Mouse (Mus musculus) midbrain, embryonic 13.5 days (tissue): ENCODE results near the gene Krt19. TPM values are rescaled to one million over a fixed set of nuclear protein-coding genes. Genes with fewer than 3 reads are reported as not detected.

Experiments used
- ATAC-seq: fragments of 200-750 bp; cut with Nextera tagmentation; 2 replicates; pipeline ENCODE4 v1.8.0; 2017; ENCODE audit warnings: mild to moderate bottlenecking, moderate TSS enrichment, moderate library complexity
- H3K27ac ChIP-seq: fragments of 300-500 bp; sonication (generic); 2 replicates; pipeline ENCODE4 v1.5.1; 2015; ENCODE audit warnings: inconsistent platforms, mild to moderate bottlenecking, moderate library complexity
- H3K27me3 ChIP-seq: fragments of 300-500 bp; sonication (generic); 2 replicates; pipeline ENCODE4 v1.6.1; 2015; ENCODE audit warnings: mild to moderate bottlenecking, inconsistent platforms
- H3K36me3 ChIP-seq: fragments of 300-500 bp; sonication (generic); 2 replicates; pipeline ENCODE4 v1.6.1; 2015; ENCODE audit warnings: mild to moderate bottlenecking, inconsistent platforms
- H3K4me1 ChIP-seq: fragments of 300-500 bp; sonication (generic); replicated peaks from 2 replicates; pipeline ENCODE4 v1.6.1; 2015; ENCODE audit warnings: inconsistent platforms
- H3K4me2 ChIP-seq: fragments of 300-500 bp; sonication (generic); replicated peaks from 2 replicates; pipeline ENCODE4 v1.6.1; 2015; ENCODE audit warnings: moderate library complexity, mild to moderate bottlenecking, inconsistent platforms
- H3K4me3 ChIP-seq: fragments of 300-500 bp; sonication (generic); replicated peaks from 2 replicates; pipeline ENCODE4 v1.5.1; 2015; ENCODE audit warnings: mild to moderate bottlenecking, inconsistent platforms
- H3K9ac ChIP-seq: fragments of 300-500 bp; sonication (generic); replicated peaks from 2 replicates; pipeline ENCODE4 v1.6.1; 2015; ENCODE audit warnings: mild to moderate bottlenecking, inconsistent platforms
- H3K9me3 ChIP-seq: fragments of 300-500 bp; sonication (generic); 2 replicates; pipeline ENCODE4 v1.6.1; 2016; ENCODE audit warnings: mild to moderate bottlenecking, inconsistent platforms
- WGBS: fragments of 180-500 bp; shearing (Covaris S2); methylation state at CpG from one replicate; pipeline ENCODE4 v1.1.7; 2015; 5-methylcytosine and 5-hydroxymethylcytosine counted together
- polyA plus RNA-seq: library from polyadenylated mRNA; unstranded; fragments of >200 nt; fragmentation: Nextera tagmentation; extraction: Ambion mirVana; gene quantifications from 2 replicates; pipeline ENCODE4 v1.2.1, GENCODE M21; 2015

Gene Krt19
- polyA plus RNA-seq, 1 experiment from 2014 or later, result 1.4 TPM

DNA sequence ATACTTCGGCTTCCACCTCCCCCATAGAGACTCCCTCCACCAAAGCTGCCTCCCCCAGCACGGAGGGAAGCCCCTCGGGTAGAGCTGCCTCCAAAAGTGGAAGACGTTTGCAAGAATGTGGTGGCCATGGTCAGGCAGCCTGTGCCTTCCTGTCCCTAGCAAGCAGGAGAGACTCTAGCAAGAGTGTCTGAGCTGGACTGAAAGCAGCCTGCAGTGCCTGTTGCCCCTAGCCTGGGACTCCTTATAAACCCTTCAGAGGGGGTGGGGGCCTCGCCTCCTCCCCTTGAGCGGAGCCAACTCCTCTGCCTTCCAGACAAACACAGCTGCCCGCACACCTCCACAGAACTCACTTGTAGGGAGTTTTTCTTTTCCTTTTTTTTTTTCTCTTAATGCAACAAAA, 12.7 kb downstream of the Krt19 start, which contains the start of gene Krt15:
Krt15 (minus strand) TSS at position 198 of the 400 bp plus-strand sequence.
- Histone ChIP-seq H3K4me2 (no peak within 1 kb of the TSS), H3K27me3 (no peaks in the 10 kb centered on the region), H3K36me3 (no peaks in the 10 kb centered on the region), H3K4me1 (peaks cover 25% of the 10 kb centered on the region), H3K27ac (no peak within 1 kb of the TSS; the same call in 1 of the 2 replicates), H3K9ac (no peak within 1 kb of the TSS), H3K4me3 (no peak within 1 kb of the TSS), H3K9me3 (no peaks in the 10 kb centered on the region)
- 71% methylated on average over 7 of the region's 7 CpGs for WGBS
- ATAC-seq, result no peak

DNA sequence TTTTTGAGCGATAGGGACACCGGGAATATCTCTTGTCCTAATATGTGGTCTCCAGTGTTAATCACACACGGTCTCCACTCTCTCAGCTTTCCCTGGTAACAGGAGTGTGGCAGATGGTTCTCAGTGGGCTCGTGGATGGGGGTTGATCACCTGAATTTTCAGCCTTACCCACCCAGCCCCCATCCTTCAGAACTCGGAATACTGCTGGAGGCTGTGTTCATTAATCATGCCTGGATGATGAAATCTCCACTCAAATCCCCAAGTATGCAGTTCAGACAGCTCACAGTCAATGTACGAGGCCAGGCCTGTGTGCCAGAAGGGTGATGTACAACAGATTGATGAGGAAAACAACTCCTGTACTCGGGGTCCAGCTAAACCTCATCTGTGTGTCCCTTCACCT, 23.6 kb downstream of the Krt19 start:
- Histone ChIP-seq H3K27ac (no peak overlapping the region), H3K4me2 (no peak overlapping the region), H3K27me3 (no peaks in the 10 kb centered on the region), H3K4me3 (no peak overlapping the region), H3K9me3 (no peaks in the 10 kb centered on the region), H3K4me1 (no peaks in the 10 kb centered on the region), H3K36me3 (no peaks in the 10 kb centered on the region), H3K9ac (no peak overlapping the region)
- ATAC-seq, result no peak
- 84% methylated on average over 7 of the region's 7 CpGs for WGBS

DNA sequence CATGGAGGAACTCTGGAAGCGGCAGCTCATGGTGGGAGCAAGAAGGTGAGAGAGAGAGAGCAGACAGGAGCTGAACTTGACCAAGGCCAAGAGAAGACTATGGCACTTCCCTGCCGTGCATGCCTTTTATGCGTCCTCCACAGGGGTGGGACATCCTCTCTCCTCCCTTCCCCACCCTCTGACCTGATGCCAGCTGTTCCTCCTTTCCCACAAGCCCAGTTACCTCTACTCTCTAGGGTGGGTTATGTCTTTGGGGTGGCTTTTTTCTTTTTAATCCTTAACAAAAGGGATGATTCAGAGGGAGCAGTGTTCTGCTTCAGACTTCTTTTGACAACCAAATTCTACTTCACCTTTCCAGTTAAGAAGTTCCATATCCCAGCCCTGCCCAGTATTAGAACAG, 27.0 kb downstream of the Krt19 start, which contains the start of gene Krt13:
Krt13 (minus strand) TSS at position 101 of the 400 bp plus-strand sequence.
- Histone ChIP-seq H3K9me3 (no peaks in the 10 kb centered on the region), H3K36me3 (no peaks in the 10 kb centered on the region), H3K9ac (no peak within 1 kb of the TSS), H3K4me2 (no peak within 1 kb of the TSS), H3K27ac (no peak within 1 kb of the TSS), H3K4me3 (no peak within 1 kb of the TSS), H3K27me3 (no peaks in the 10 kb centered on the region), H3K4me1 (no peaks in the 10 kb centered on the region)
- ATAC-seq, result no peak
- 78% methylated on average over 3 of the region's 3 CpGs for WGBS

DNA sequence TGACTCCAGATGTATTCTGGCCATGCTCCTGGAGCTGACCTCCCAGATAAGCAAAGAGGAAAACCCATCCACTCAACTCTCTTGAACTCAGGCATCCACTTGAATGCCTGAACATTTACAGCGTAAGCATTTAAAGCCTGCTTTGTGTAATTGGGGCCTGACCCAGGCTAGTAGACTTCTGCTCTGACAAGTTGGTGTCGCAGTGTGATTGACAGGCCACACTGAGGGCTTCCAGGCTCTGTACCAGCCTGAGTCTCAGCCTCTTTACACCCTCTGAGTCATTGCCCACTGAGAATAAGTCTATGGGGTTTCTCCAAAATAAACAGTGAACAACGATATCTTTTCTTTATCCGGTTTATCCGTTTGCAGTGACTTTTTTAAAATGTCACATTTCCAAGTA, 28.1 kb downstream of the Krt19 start:
- H3K27ac ChIP-seq, result no peak overlapping the region
- no peaks in the 10 kb centered on the region for H3K4me1 ChIP-seq
- WGBS, result 93% methylated on average over 5 of the region's 5 CpGs
- no peaks in the 10 kb centered on the region for H3K9me3 ChIP-seq
- no peak for ATAC-seq
- H3K9ac ChIP-seq, result no peak overlapping the region
- no peaks in the 10 kb centered on the region for H3K27me3 ChIP-seq
- no peaks in the 10 kb centered on the region for H3K36me3 ChIP-seq
- no peak overlapping the region for H3K4me3 ChIP-seq
- H3K4me2 ChIP-seq, result no peak overlapping the region

DNA sequence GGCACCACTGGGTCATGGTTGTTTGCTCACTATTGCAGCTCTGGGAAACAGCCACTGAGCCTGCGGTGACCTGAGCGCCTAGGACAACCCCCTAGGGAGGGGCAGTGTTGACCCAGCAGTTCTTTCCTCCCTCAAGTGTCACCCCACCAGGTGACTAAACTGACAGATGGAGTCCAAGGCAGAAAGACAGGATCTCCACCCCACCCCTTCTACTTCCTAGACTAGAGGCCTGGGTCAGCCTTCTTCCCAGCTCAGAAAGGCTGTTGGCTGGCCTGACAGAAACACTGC, 34.8 kb downstream of the Krt19 start:
- Histone ChIP-seq H3K4me2 (no peak overlapping the region), H3K9me3 (no peaks in the 10 kb centered on the region), H3K27ac (no peak overlapping the region), H3K4me1 (no peaks in the 10 kb centered on the region), H3K27me3 (no peaks in the 10 kb centered on the region), H3K36me3 (no peaks in the 10 kb centered on the region), H3K9ac (no peak overlapping the region), H3K4me3 (no peak overlapping the region)
- 74% methylated on average over 2 of the region's 2 CpGs for WGBS
- no peak for ATAC-seq

DNA sequence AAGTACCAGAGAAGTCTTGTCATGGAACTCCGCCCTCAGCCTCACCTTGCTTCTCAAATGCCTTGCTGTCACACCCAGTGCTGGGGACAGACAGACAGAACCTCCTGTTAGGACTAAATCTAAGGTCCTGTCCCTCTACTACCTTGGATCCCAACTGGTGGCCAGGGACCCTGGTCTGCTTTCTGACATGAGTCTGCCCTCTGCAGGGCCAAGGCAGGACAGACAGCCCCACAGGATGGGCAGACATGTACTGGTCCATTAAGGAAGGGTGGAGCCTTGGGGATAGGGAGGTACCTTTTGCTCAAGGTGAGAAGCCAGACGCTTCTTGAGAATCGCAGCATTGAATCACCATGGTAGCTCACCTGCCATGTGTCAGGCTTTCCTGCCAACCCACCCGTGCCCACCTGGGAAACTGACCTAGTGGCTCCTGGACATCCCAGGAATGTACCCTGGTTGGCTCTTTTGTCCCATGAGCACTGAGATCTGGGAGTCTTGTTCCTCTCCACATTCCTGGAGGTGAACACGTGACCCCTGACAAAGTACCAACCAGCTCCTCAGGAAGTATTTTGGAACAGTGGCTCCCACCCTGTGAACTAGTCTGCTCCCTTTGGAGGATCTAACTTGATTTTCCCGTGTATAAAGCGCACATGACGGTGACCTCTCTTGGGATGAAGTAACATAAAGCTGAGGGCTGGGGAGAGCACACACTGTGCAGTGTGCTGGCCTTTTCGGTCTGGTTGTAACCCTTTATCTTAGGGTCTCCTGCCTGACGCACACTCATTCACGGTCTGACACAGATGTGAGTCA, 35.3 kb downstream of the Krt19 start:
- H3K4me2 ChIP-seq, result no peak overlapping the region
- H3K36me3 ChIP-seq, result no peaks in the 10 kb centered on the region
- 84% methylated on average over 11 of the region's 11 CpGs for WGBS
- H3K4me3 ChIP-seq, result no peak overlapping the region
- H3K27ac ChIP-seq, result no peak overlapping the region
- H3K4me1 ChIP-seq, result no peaks in the 10 kb centered on the region
- no peaks in the 10 kb centered on the region for H3K9me3 ChIP-seq
- H3K9ac ChIP-seq, result no peak overlapping the region
- ATAC-seq, result no peak
- no peaks in the 10 kb centered on the region for H3K27me3 ChIP-seq

DNA sequence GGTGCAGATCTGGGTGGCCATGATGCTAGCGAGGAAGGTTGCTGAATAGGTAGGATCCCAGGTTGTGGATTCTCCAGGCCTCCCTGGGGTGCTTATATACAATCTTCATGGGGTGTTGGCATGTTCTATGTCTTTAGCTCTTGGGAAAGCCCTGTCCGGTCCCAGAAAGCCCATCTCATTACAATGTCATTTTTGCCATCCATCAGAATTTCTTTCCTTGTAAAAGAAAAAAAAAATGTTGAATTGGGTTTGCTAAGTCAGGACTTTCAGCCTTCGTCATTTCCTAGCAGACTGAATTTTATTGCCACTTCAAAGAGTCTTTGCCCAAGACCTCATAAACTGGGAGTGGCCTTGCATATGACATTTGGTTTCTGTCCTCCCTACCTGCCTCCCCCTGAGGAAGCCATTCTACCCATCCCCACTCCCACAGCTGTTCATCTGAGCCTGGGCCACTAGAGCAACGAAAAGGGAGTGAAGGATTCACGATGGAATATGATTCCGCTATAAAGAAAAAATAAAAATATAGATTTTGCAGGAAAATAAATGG, 42.8 kb downstream of the Krt19 start, which contains the start of gene Krt36:
Krt36 (minus strand) TSS at position 51 of the 547 bp plus-strand sequence.
- no peak for ATAC-seq
- Histone ChIP-seq H3K9me3 (no peaks in the 10 kb centered on the region), H3K36me3 (no peaks in the 10 kb centered on the region), H3K9ac (no peak within 1 kb of the TSS), H3K27me3 (no peaks in the 10 kb centered on the region), H3K4me2 (no peak within 1 kb of the TSS), H3K4me1 (0 out of 2 replicates have a peak, but pooled peaks cover 2% of the 10 kb centered on the region), H3K4me3 (no peak within 1 kb of the TSS), H3K27ac (no peak within 1 kb of the TSS)
- 91% methylated on average over 6 of the region's 6 CpGs for WGBS

DNA sequence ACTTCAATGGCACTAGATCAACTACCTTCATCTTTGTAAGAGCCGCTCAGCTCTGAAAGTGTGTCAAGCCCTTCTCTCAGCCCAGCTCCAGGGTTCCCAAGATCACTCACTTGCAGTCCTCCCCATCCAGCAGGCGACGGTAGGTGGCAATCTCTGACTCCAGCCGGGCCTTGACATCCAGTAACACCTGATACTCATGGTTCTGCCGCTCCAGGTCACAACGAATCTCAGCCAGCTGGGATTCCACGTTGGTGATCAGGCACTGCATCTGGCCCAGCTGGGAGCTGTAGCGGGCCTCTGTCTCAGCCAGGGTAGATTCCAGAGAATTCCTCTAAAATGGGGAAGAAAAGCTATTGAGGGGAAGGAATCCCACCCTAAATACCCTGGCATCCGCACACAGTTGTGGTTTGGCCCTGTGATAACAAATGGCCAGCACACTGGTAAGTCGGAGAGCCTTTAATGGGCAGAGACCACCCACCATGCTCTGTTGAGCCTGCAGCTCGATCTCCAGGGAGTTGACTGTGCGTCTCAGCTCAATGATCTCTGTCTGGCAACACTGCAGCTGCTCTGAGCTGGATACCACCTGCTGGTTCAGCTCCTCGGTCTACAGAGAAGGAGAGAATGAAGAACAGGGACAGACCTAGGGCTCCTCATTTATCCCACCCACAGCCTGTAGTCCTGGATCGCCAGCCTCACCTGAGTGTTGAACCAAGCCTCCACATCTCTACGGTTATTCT, 45.6 kb downstream of the Krt19 start:
- no peak overlapping the region for H3K4me3 ChIP-seq
- H3K4me2 ChIP-seq, result no peak overlapping the region
- ATAC-seq, result no peak
- 0 out of 2 replicates have a peak, but pooled peaks cover 8% of the 10 kb centered on the region for H3K4me1 ChIP-seq
- H3K27me3 ChIP-seq, result no peaks in the 10 kb centered on the region
- no peaks in the 10 kb centered on the region for H3K9me3 ChIP-seq
- WGBS, result 68% methylated on average over 15 of the region's 15 CpGs
- H3K27ac ChIP-seq, result no peak overlapping the region
- H3K36me3 ChIP-seq, result no peaks in the 10 kb centered on the region
- H3K9ac ChIP-seq, result no peak overlapping the region

DNA sequence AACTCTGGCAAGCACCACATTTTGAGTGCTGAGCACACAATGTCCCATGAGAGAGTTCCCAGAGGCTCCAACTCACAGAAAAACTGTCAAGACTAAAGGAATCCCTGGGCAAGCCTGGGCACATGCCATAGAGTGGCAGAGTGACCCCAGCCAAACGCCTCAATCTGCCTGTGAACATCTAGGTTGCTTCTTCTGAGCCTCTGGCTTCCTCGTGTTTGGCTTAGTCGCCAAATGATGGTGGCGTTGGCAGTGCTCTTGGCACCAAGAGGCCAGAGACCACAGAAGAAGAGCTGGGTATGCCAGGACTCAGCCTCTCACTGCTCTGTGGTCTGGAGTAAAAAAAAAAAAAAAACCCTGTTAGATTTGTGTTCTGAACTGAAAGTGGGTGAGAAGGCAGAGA, 48.1 kb downstream of the Krt19 start:
- ATAC-seq, result no peak
- Histone ChIP-seq H3K27ac (no peak overlapping the region), H3K36me3 (no peaks in the 10 kb centered on the region), H3K9ac (no peak overlapping the region), H3K9me3 (no peaks in the 10 kb centered on the region), H3K4me1 (0 out of 2 replicates have a peak, but pooled peaks cover 8% of the 10 kb centered on the region), H3K4me2 (no peak overlapping the region), H3K4me3 (no peak overlapping the region), H3K27me3 (no peaks in the 10 kb centered on the region)
- 85% methylated on average over 4 of the region's 4 CpGs for WGBS

DNA sequence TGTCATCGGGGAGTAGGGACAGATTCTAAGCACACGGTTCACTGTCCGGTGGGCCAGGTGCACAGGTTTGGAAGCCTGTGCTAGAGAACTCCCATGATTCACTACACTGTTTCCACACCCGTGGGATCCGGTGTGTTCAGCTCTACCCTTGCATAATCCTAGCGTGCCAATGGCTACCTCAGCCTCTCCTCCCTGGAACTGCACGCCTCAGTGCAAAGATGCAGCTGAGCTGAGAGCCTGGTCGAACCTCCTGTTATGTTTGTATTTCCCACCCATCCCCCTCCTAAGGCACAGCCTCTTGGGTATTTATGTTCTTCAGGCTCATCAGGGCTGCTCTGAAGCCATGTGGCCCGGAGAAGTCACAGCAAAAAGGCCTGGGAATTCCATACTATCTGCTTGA, 50.6 kb downstream of the Krt19 start:
- no peak overlapping the region for H3K4me2 ChIP-seq
- H3K9ac ChIP-seq, result no peak overlapping the region
- H3K36me3 ChIP-seq, result no peaks in the 10 kb centered on the region
- 0 out of 2 replicates have a peak, but pooled peaks cover 6% of the 10 kb centered on the region for H3K4me1 ChIP-seq
- 70% methylated on average over 9 of the region's 9 CpGs for WGBS
- H3K27ac ChIP-seq, result no peak overlapping the region
- no peak overlapping the region for H3K4me3 ChIP-seq
- no peaks in the 10 kb centered on the region for H3K9me3 ChIP-seq
- no peak for ATAC-seq
- H3K27me3 ChIP-seq, result no peaks in the 10 kb centered on the region

DNA sequence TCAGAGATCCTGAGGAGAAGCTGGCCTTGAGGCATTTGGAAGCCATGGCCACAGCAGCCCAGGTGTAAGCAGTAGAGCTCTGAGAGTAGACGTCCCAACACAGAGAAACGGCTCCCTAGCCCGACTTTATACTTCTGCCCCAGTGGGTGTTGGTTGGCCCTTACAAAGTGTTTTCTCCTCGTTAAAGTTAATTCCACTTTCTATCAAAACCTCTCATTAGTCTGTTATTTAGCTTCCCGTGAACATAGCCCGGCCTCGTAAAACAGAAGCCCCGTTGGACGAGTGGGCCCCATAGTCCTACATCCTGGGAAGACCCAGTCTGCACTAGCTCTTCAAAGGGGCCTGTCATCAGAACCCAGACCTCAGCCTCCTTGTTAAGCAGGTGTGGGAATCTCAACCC, 52.3 kb downstream of the Krt19 start, which contains the start of gene Krt35:
Krt35 (minus strand) TSS at position 101 of the 400 bp plus-strand sequence.
- no peak within 1 kb of the TSS for H3K4me3 ChIP-seq
- no peak within 1 kb of the TSS for H3K4me2 ChIP-seq
- 0 out of 2 replicates have a peak, but pooled peaks cover 6% of the 10 kb centered on the region for H3K4me1 ChIP-seq
- H3K36me3 ChIP-seq, result no peaks in the 10 kb centered on the region
- ATAC-seq, result no peak
- WGBS, result 88% methylated on average over 9 of the region's 9 CpGs
- no peak within 1 kb of the TSS for H3K27ac ChIP-seq
- H3K9me3 ChIP-seq, result no peaks in the 10 kb centered on the region
- H3K9ac ChIP-seq, result no peak within 1 kb of the TSS
- H3K27me3 ChIP-seq, result no peaks in the 10 kb centered on the region
